Comparison of ENCODE assay signal across 7 mouse cellular contexts in genomic region chr9:60687891-60688324, GRCm38 (mm10). TPM values are rescaled to one million over a fixed set of nuclear protein-coding genes. Genes with fewer than 3 reads are reported as not detected.
DNase-seq lines count a peak whose midpoint lies in the region; ATAC-seq lines count a peak whose summit lies in the region.

Gene Lrrc49, minus strand, starts transcription at chr9:60688158.

- 0 out of 2 replicates have a peak, but pooled peaks cover 3% of the 10 kb centered on the region for H3K4me1 ChIP-seq in limb, embryonic 11.5 days (ENCODE audit: control insufficient read depth, insufficient read depth, low read length)
- peaks cover 10% of the 10 kb centered on the region for H3K4me1 ChIP-seq in midbrain, embryonic 14.5 days (ENCODE audit: control insufficient read depth, insufficient read depth, low read length)

- H3K27ac ChIP-seq in limb, embryonic 11.5 days (replicated peaks; ENCODE audit: low read depth, low read length), result peak within 1 kb of the TSS; percentile 80
- peak within 1 kb of the TSS; percentile 98 for H3K27ac ChIP-seq in midbrain, embryonic 14.5 days (replicated peaks; ENCODE audit: low read depth, low read length)

- peak within 1 kb of the TSS; percentile 53 for H3K4me2 ChIP-seq in limb, embryonic 11.5 days (ENCODE audit: low read depth, severe bottlenecking)
- H3K4me2 ChIP-seq in midbrain, embryonic 14.5 days (ENCODE audit: low read length), result peak within 1 kb of the TSS; percentile 63

- H3K27me3 ChIP-seq in limb, embryonic 11.5 days (ENCODE audit: control insufficient read depth, insufficient read depth, low read length), result no peaks in the 10 kb centered on the region
- H3K27me3 ChIP-seq in midbrain, embryonic 14.5 days (ENCODE audit: control insufficient read depth, insufficient read depth, low read length), result no peaks in the 10 kb centered on the region

- no peaks in the 10 kb centered on the region for H3K9me3 ChIP-seq in limb, embryonic 11.5 days (ENCODE audit: control insufficient read depth, low read length)
- no peaks in the 10 kb centered on the region for H3K9me3 ChIP-seq in midbrain, embryonic 14.5 days (ENCODE audit: control insufficient read depth, low read length)

- H3K9ac ChIP-seq in limb, embryonic 11.5 days (ENCODE audit: low read length), result peak within 1 kb of the TSS; percentile 59
- H3K9ac ChIP-seq in midbrain, embryonic 14.5 days (replicated peaks; ENCODE audit: low read length), result peak within 1 kb of the TSS; percentile 59

- WGBS in limb, embryonic 11.5 days, result under 1% methylated on average over 21 of the region's 21 CpGs
- under 1% methylated on average over 21 of the region's 21 CpGs for WGBS in midbrain, embryonic 14.5 days

- H3K36me3 ChIP-seq in limb, embryonic 11.5 days (ENCODE audit: control insufficient read depth, insufficient read depth, low read length), result peaks cover under 1% of the 10 kb centered on the region; the same call in 1 of the 2 replicates
- peaks cover 18% of the 10 kb centered on the region for H3K36me3 ChIP-seq in midbrain, embryonic 14.5 days (ENCODE audit: control insufficient read depth, insufficient read depth, low read length)

- ATAC-seq in limb, embryonic 11.5 days (ENCODE audit: insufficient number of reproducible peaks, low FRiP score, low TSS enrichment, low read depth), result peak; percentile 88
- ATAC-seq in midbrain, embryonic 14.5 days (ENCODE audit: low FRiP score, low TSS enrichment), result peak; percentile 95

- H3K4me3 ChIP-seq in limb, embryonic 11.5 days (ENCODE audit: low read depth, low read length), result peak within 1 kb of the TSS; percentile 69
- peak within 1 kb of the TSS; percentile 53 for H3K4me3 ChIP-seq in midbrain, embryonic 14.5 days (replicated peaks; ENCODE audit: low read depth, low read length)

- DNase-seq in adrenal gland, postnatal 10 days, result peak; percentile 92
- DNase-seq in embryo, embryonic 9.5 days (ENCODE audit: extremely low spot score), result peak; percentile 91
- DNase-seq in heart, adult 11 months, result peak; percentile 99
- DNase-seq in kidney, adult 18-20 months, result peak; percentile 89
- peak; percentile 92 for DNase-seq in limb, embryonic 11.5 days (ENCODE audit: low spot score)
- DNase-seq in midbrain, embryonic 14.5 days, result peak; percentile 97
- peak; percentile 50 to 62 for DNase-seq in spleen, adult 18-20 months

RNA-seq across cellular contexts. Expression of gene Lrrc49, which starts in this region (rescaled TPM):
- 10 to 100 TPM; 19.6 to 25.1 TPM for total RNA-seq in adrenal gland, postnatal 10 days (2021)
- 26.5 and 28.1 TPM in 2 replicates for polyA plus RNA-seq in limb, embryonic 11.5 days (2014; fragmentation: Nextera tagmentation; extraction: Ambion mirVana)
- polyA plus RNA-seq in midbrain, embryonic 14.5 days (2014; fragmentation: Nextera tagmentation; extraction: Ambion mirVana), result 74.3 and 90.8 TPM in 2 replicates

Comparison
In these comparisons a context has a peak if more than half of its experiments do, and no peak if none do; other contexts are left out.
1. Peak in every context shown above with its lines: DNase-seq, ATAC-seq, H3K4me3 ChIP-seq and H3K27ac ChIP-seq.